Mouse (Mus musculus) midbrain, embryonic 11.5 days (tissue): ENCODE data around the gene Thap3. TPM values are rescaled to one million over a fixed set of nuclear protein-coding genes. Genes with fewer than 3 reads are reported as not detected.
A peak's percentile ranks its signal among the peaks of the same experiment; 100 is the strongest.

ENCODE experiments used
- ATAC-seq: fragments of 200-750 bp; cut with Nextera tagmentation; 2 replicates; pipeline ENCODE4 v1.8.0; 2017; ENCODE audit warnings: moderate TSS enrichment, moderate library complexity; ENCODE audit not compliant: low FRiP score
- DNase-seq: peaks from one replicate; pipeline ENCODE4 v3.0.0; 2015; ENCODE audit warnings: low spot score; ENCODE audit errors: missing footprints
- H3K27ac ChIP-seq: fragments of 300-500 bp; sonication (generic); 2 replicates; pipeline ENCODE4 v1.5.1; 2014; ENCODE audit warnings: low read depth, low read length
- H3K27me3 ChIP-seq: fragments of 300-500 bp; sonication (generic); 2 replicates; pipeline ENCODE4 v1.6.1; 2014; ENCODE audit warnings: mild to moderate bottlenecking, low read length, moderate library complexity, mixed read lengths; ENCODE audit not compliant: control insufficient read depth, insufficient read depth
- H3K36me3 ChIP-seq: fragments of 300-500 bp; sonication (generic); 2 replicates; pipeline ENCODE4 v1.6.1; 2014; ENCODE audit warnings: mild to moderate bottlenecking, low read length, moderate library complexity, mixed read lengths; ENCODE audit not compliant: control insufficient read depth, insufficient read depth
- H3K4me1 ChIP-seq: fragments of 300-500 bp; sonication (generic); 2 replicates; pipeline ENCODE4 v1.6.1; 2014; ENCODE audit warnings: low read length; ENCODE audit not compliant: control insufficient read depth, insufficient read depth
- H3K4me2 ChIP-seq: fragments of 300-500 bp; sonication (generic); 2 replicates; pipeline ENCODE4 v1.6.1; 2014; ENCODE audit warnings: mild to moderate bottlenecking, moderate library complexity
- H3K4me3 ChIP-seq: fragments of 300-500 bp; sonication (generic); 2 replicates; pipeline ENCODE4 v1.5.1; 2014; ENCODE audit warnings: low read depth, low read length
- H3K9ac ChIP-seq: fragments of 300-500 bp; sonication (generic); 2 replicates; pipeline ENCODE4 v1.6.1; 2014; ENCODE audit warnings: low read length
- H3K9me3 ChIP-seq: fragments of 300-500 bp; sonication (generic); 2 replicates; pipeline ENCODE4 v1.6.1; 2016; ENCODE audit warnings: low read length; ENCODE audit not compliant: control insufficient read depth
- WGBS: fragments of 180-500 bp; shearing (Covaris S2); extraction: QIAGEN DNeasy Blood & Tissue Kit; methylation state at CpG from one replicate; pipeline ENCODE4 v1.1.7; 2014; 5-methylcytosine and 5-hydroxymethylcytosine counted together
- polyA plus RNA-seq: library from polyadenylated mRNA; unstranded; fragments of >200 nt; fragmentation: Nextera tagmentation; extraction: Ambion mirVana; gene quantifications from 2 replicates; pipeline ENCODE4 v1.2.1, GENCODE M21; 2014

The Thap3 gene
- polyA plus RNA-seq, 1 experiment from 2014 or later, result 24.6 TPM

DNA sequence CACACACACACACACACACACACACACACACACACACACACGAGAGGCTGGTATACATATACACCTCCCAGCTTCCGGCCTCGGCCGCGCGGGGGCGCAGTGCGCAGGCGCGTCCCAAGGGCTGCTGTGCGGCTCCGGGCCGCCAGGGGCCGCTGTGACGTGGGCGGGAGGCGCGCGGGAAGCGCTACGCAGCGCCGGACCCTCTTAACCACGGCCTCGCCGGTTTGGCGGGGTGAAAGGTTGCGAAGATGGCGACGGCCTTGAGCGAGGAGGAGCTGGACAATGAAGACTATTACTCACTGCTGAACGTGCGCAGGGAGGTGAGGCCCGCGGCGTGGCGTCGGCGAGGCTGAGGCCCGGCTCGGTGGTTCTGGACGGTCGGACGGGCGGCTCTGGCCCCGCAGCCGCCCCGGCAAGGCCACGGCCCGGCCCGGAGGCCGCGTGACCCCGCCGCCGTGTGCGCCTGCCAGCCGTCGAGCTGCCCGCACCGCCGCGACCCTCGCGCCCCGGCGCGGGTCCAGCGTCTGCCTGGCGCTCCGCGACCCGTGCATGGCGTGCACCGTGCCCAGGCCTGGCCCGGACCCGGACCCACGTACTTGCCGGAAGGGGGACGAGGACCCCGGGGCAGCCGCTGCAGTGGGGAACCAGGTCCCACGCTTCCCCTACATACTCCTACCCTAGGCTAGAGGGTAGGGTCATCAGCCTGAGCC, 55.1 kb downstream of the Thap3 start, which contains the start of gene Dnajc11:
Gene Dnajc11 (plus strand): TSS at position 187 of the 710 bp plus-strand sequence.
- Histone ChIP-seq H3K9me3 (no peaks in the 10 kb centered on the region), H3K36me3 (no peaks in the 10 kb centered on the region), H3K4me3 (peak within 1 kb of the TSS; percentile 100), H3K9ac (peak within 1 kb of the TSS; percentile 86), H3K4me1 (peaks cover 7% of the 10 kb centered on the region; the same call in 1 of the 2 replicates), H3K27me3 (no peaks in the 10 kb centered on the region), H3K27ac (no peak within 1 kb of the TSS), H3K4me2 (peak within 1 kb of the TSS; percentile 98)
- ATAC-seq (peak; percentile 95), DNase-seq (peak; percentile 100)
- under 1% methylated on average over 77 of the region's 83 CpGs for WGBS

Other genes starting within 250 kb of the Thap3 start
- gene Camta1, start 127.1 kb downstream of the Thap3 start, polyA plus RNA-seq, result 150 TPM in 2 replicates
- gene Dnajc11, start 55.3 kb downstream of the Thap3 start, polyA plus RNA-seq, result 79.3 and 86.8 TPM in 2 replicates
- 21.5 and 22.9 TPM in 2 replicates for gene Phf13, start 7.3 kb upstream of the Thap3 start, polyA plus RNA-seq
- 2.0 and 2.6 TPM in 2 replicates for gene Klhl21, start 19.8 kb upstream of the Thap3 start, polyA plus RNA-seq
- 21.1 and 22.5 TPM in 2 replicates for gene Zbtb48, start 38.7 kb upstream of the Thap3 start, polyA plus RNA-seq
- gene Tas1r1, start 49.6 kb upstream of the Thap3 start, polyA plus RNA-seq, result 0.44 and 0.58 TPM in 2 replicates
- gene Nol9, start 50.3 kb upstream of the Thap3 start, polyA plus RNA-seq, result 23.4 TPM in 2 replicates
- gene Plekhg5, start 83.5 kb upstream of the Thap3 start, polyA plus RNA-seq, result 3.6 and 5.1 TPM in 2 replicates
- 0.28 and 0.31 TPM in 2 replicates for gene Tnfrsf25, start 126.9 kb upstream of the Thap3 start, polyA plus RNA-seq
- gene Espn, start 163.4 kb upstream of the Thap3 start, polyA plus RNA-seq, result 0.33 and 0.61 TPM in 2 replicates
- gene Hes2, start 169.9 kb upstream of the Thap3 start, polyA plus RNA-seq, result 1.0 and 1.4 TPM in 2 replicates
- 92.5 and 93.5 TPM in 2 replicates for gene Acot7, start 189.1 kb upstream of the Thap3 start, polyA plus RNA-seq